Mouse (Mus musculus): Measurements from ENCODE around the gene Eif3g. TPM values are rescaled to one million over a fixed set of nuclear protein-coding genes. Genes with fewer than 3 reads are reported as not detected.
A peak's percentile ranks its signal among the peaks of the same experiment; 100 is the strongest.

Gene Eif3g
- polyA plus RNA-seq, 1 experiment from 2014 or later: 245 TPM

GRCm38 (mm10) chr9:20891339-20892103, 6.9 kb downstream of the Eif3g start:
- Histone ChIP-seq H3K4me3 (ENCODE audit: low read depth, low read length) (no peak overlapping the region), H3K27me3 (replicated peaks; ENCODE audit: control insufficient read depth, insufficient read depth, low read length) (no peaks in the 10 kb centered on the region), H3K27ac (replicated peaks; ENCODE audit: low read depth, low read length) (no peak overlapping the region), H3K9me3 (ENCODE audit: control insufficient read depth, low read length) (no peaks in the 10 kb centered on the region), H3K4me2 (ENCODE audit: low read depth, low read length) (no peak overlapping the region), H3K4me1 (ENCODE audit: control insufficient read depth, insufficient read depth, low read length) (no peaks in the 10 kb centered on the region), H3K36me3 (ENCODE audit: control insufficient read depth, insufficient read depth, low read length) (peaks cover 74% of the 10 kb centered on the region), H3K9ac (ENCODE audit: low read depth, low read length) (no peak overlapping the region)
- DNase-seq (ENCODE audit: low spot score) (no peak), ATAC-seq (ENCODE audit: low read depth) (no peak)
- WGBS: 82% methylated on average over 26 of the region's 26 CpGs

GRCm38 (mm10) chr9:20890411-20890810, 8.0 kb downstream of the Eif3g start:
- no peaks in the 10 kb centered on the region for H3K27me3 ChIP-seq (replicated peaks; ENCODE audit: control insufficient read depth, insufficient read depth, low read length)
- no peak overlapping the region for H3K4me3 ChIP-seq (ENCODE audit: low read depth, low read length)
- peaks cover 63% of the 10 kb centered on the region for H3K36me3 ChIP-seq (ENCODE audit: control insufficient read depth, insufficient read depth, low read length)
- no peaks in the 10 kb centered on the region for H3K4me1 ChIP-seq (ENCODE audit: control insufficient read depth, insufficient read depth, low read length)
- WGBS: 89% methylated on average over 5 of the region's 5 CpGs
- no peak overlapping the region for H3K4me2 ChIP-seq (ENCODE audit: low read depth, low read length)
- H3K9me3 ChIP-seq (ENCODE audit: control insufficient read depth, low read length): no peaks in the 10 kb centered on the region
- no peak overlapping the region for H3K9ac ChIP-seq (ENCODE audit: low read depth, low read length)
- DNase-seq (ENCODE audit: low spot score) (no peak), ATAC-seq (ENCODE audit: low read depth) (no peak)
- H3K27ac ChIP-seq (replicated peaks; ENCODE audit: low read depth, low read length): no peak overlapping the region

GRCm38 (mm10) chr9:20889185-20890141, 9.0 kb downstream of the Eif3g start:
- peaks cover 53% of the 10 kb centered on the region for H3K36me3 ChIP-seq (ENCODE audit: control insufficient read depth, insufficient read depth, low read length)
- no peaks in the 10 kb centered on the region for H3K27me3 ChIP-seq (replicated peaks; ENCODE audit: control insufficient read depth, insufficient read depth, low read length)
- H3K9me3 ChIP-seq (ENCODE audit: control insufficient read depth, low read length): peaks cover 4% of the 10 kb centered on the region; the same call in 1 of the 2 replicates
- DNase-seq (ENCODE audit: low spot score) (peak; percentile 58), ATAC-seq (ENCODE audit: low read depth) (no peak)
- H3K4me3 ChIP-seq (ENCODE audit: low read depth, low read length): peak overlapping the region; percentile 82
- WGBS: 79% methylated on average over 29 of the region's 29 CpGs
- peak overlapping the region; percentile 90 for H3K9ac ChIP-seq (ENCODE audit: low read depth, low read length)
- peak overlapping the region; percentile 84 for H3K4me2 ChIP-seq (ENCODE audit: low read depth, low read length)
- H3K27ac ChIP-seq (replicated peaks; ENCODE audit: low read depth, low read length): no peak overlapping the region
- H3K4me1 ChIP-seq (ENCODE audit: control insufficient read depth, insufficient read depth, low read length): no peaks in the 10 kb centered on the region

- Histone ChIP-seq H3K4me1 (ENCODE audit: control insufficient read depth, insufficient read depth, low read length) (no peaks in the 10 kb centered on the region), H3K27me3 (replicated peaks; ENCODE audit: control insufficient read depth, insufficient read depth, low read length) (no peaks in the 10 kb centered on the region), H3K27ac (replicated peaks; ENCODE audit: low read depth, low read length) (peak overlapping the region; percentile 87), H3K36me3 (ENCODE audit: control insufficient read depth, insufficient read depth, low read length) (peaks cover 43% of the 10 kb centered on the region), H3K9ac (ENCODE audit: low read depth, low read length) (peak overlapping the region; percentile 90), H3K9me3 (ENCODE audit: control insufficient read depth, low read length) (peaks cover 4% of the 10 kb centered on the region; the same call in 1 of the 2 replicates), H3K4me2 (ENCODE audit: low read depth, low read length) (peak overlapping the region; percentile 84), H3K4me3 (ENCODE audit: low read depth, low read length) (peak overlapping the region; percentile 82)
- WGBS: under 1% methylated on average over 17 of the region's 30 CpGs
- DNase-seq (ENCODE audit: low spot score) (no peak), ATAC-seq (ENCODE audit: low read depth) (peak; percentile 23)
Measured at GRCm38 (mm10) chr9:20888386-20888765, 10.0 kb downstream of the Eif3g start.

GRCm38 (mm10) chr9:20887704-20888385, 10.6 kb downstream of the Eif3g start, which contains the start of gene Ppan:
Gene Ppan, plus strand, starts transcription at chr9:20888175.
- H3K4me3 ChIP-seq (ENCODE audit: low read depth, low read length): peak within 1 kb of the TSS; percentile 82
- H3K9ac ChIP-seq (ENCODE audit: low read depth, low read length): peak within 1 kb of the TSS; percentile 90
- peaks cover 4% of the 10 kb centered on the region; the same call in 1 of the 2 replicates for H3K9me3 ChIP-seq (ENCODE audit: control insufficient read depth, low read length)
- DNase-seq (ENCODE audit: low spot score) (peak; percentile 99), ATAC-seq (ENCODE audit: low read depth) (peak; percentile 97)
- WGBS: under 1% methylated on average over 38 of the region's 43 CpGs
- H3K27me3 ChIP-seq (replicated peaks; ENCODE audit: control insufficient read depth, insufficient read depth, low read length): no peaks in the 10 kb centered on the region
- peak within 1 kb of the TSS; percentile 84 for H3K4me2 ChIP-seq (ENCODE audit: low read depth, low read length)
- H3K27ac ChIP-seq (replicated peaks; ENCODE audit: low read depth, low read length): peak within 1 kb of the TSS; percentile 87
- H3K36me3 ChIP-seq (ENCODE audit: control insufficient read depth, insufficient read depth, low read length): peaks cover 37% of the 10 kb centered on the region
- no peaks in the 10 kb centered on the region for H3K4me1 ChIP-seq (ENCODE audit: control insufficient read depth, insufficient read depth, low read length)

GRCm38 (mm10) chr9:20887191-20887590, 11.2 kb downstream of the Eif3g start:
- WGBS: 93% methylated on average over 6 of the region's 6 CpGs

GRCm38 (mm10) chr9:20886563-20886962, 11.9 kb downstream of the Eif3g start:
- no peak overlapping the region for H3K9ac ChIP-seq (ENCODE audit: low read depth, low read length)
- peaks cover 4% of the 10 kb centered on the region; the same call in 1 of the 2 replicates for H3K9me3 ChIP-seq (ENCODE audit: control insufficient read depth, low read length)

More at GRCm38 (mm10) chr9:20887191-20887590, 11.2 kb downstream of the Eif3g start:
- Histone ChIP-seq H3K4me2 (ENCODE audit: low read depth, low read length) (peak overlapping the region; percentile 84), H3K27ac (replicated peaks; ENCODE audit: low read depth, low read length) (peak overlapping the region; percentile 87; the same call in 1 of the 2 replicates), H3K9ac (ENCODE audit: low read depth, low read length) (no peak overlapping the region), H3K27me3 (replicated peaks; ENCODE audit: control insufficient read depth, insufficient read depth, low read length) (no peaks in the 10 kb centered on the region), H3K4me3 (ENCODE audit: low read depth, low read length) (peak overlapping the region; percentile 82; the same call in 1 of the 2 replicates), H3K9me3 (ENCODE audit: control insufficient read depth, low read length) (peaks cover 4% of the 10 kb centered on the region; the same call in 1 of the 2 replicates), H3K4me1 (ENCODE audit: control insufficient read depth, insufficient read depth, low read length) (no peaks in the 10 kb centered on the region), H3K36me3 (ENCODE audit: control insufficient read depth, insufficient read depth, low read length) (peaks cover 31% of the 10 kb centered on the region)
- DNase-seq (ENCODE audit: low spot score) (no peak), ATAC-seq (ENCODE audit: low read depth) (no peak)

More at GRCm38 (mm10) chr9:20886563-20886962, 11.9 kb downstream of the Eif3g start:
- no peak for DNase-seq (ENCODE audit: low spot score)
- WGBS: 96% methylated on average over 2 of the region's 2 CpGs
- H3K4me3 ChIP-seq (ENCODE audit: low read depth, low read length): no peak overlapping the region
- ATAC-seq (ENCODE audit: low read depth): no peak
- H3K4me1 ChIP-seq (ENCODE audit: control insufficient read depth, insufficient read depth, low read length): no peaks in the 10 kb centered on the region
- H3K4me2 ChIP-seq (ENCODE audit: low read depth, low read length): no peak overlapping the region
- H3K27me3 ChIP-seq (replicated peaks; ENCODE audit: control insufficient read depth, insufficient read depth, low read length): no peaks in the 10 kb centered on the region
- H3K36me3 ChIP-seq (ENCODE audit: control insufficient read depth, insufficient read depth, low read length): peaks cover 24% of the 10 kb centered on the region
- no peak overlapping the region for H3K27ac ChIP-seq (replicated peaks; ENCODE audit: low read depth, low read length)

Measured in embryonic facial prominence, embryonic 14.5 days (tissue).